Mouse (Mus musculus) kidney, postnatal 14 days (tissue): Measurements from ENCODE around the gene Pip5k1c.
A peak's percentile ranks its signal among the peaks of the same experiment; 100 is the strongest.

Experiments
- DNase-seq: peaks from one replicate; pipeline ENCODE4 v3.0.0; 2022; ENCODE audit warnings: mixed read lengths

The Pip5k1c gene

GRCm38 (mm10) chr10:81292554-81293333 is at the start of gene Pip5k1c:
Gene Pip5k1c (plus strand): TSS chr10:81292963.
- DNase-seq, result peak; percentile 100

GRCm38 (mm10) chr10:81244146-81244545 is 48.6 kb upstream of the Pip5k1c start:
- DNase-seq, result no peak

DNA sequence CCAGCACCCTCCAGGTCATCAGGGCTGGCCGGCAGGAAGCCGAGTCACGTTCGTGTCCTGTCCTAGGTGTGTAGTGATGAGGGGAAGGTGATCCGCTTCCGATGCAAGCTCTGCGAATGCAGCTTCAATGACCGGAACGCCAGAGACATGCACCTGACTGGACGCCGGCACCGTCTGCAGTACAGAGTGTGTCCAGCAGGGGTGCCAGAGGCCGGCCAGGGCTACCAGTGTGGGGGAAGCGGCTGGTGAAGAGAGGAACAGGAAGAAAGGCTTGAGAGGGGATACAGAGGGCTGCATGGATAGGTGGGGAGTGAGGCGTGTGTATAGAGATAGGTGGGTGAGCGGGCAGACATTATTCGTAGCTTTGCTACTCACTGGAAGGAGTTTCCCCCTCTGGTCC is 48.2 kb upstream of the Pip5k1c start:
- DNase-seq, result peak; percentile 83

- DNase-seq, result no peak
Measured at GRCm38 (mm10) chr10:81245166-81245565, 47.6 kb upstream of the Pip5k1c start.

DNA sequence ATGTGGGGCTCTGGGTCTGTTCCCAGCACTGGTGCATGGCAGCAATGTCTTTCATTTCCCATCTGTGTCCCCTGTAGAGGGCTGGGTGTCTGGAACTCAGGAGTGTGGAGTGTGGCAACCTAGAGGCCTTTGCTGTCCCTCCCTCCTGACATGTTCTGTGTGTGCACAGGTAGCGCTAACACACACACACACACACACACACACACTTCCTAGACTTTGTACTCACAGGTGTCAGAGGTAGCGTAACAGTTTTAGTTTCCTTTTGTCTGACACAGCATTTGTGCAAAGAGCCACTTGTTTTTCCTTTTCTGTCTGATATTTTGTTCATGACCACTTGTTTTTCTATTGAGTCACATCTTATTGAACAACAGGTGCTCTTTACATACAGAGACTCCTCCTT is 45.0 kb upstream of the Pip5k1c start:
- no peak for DNase-seq

DNA sequence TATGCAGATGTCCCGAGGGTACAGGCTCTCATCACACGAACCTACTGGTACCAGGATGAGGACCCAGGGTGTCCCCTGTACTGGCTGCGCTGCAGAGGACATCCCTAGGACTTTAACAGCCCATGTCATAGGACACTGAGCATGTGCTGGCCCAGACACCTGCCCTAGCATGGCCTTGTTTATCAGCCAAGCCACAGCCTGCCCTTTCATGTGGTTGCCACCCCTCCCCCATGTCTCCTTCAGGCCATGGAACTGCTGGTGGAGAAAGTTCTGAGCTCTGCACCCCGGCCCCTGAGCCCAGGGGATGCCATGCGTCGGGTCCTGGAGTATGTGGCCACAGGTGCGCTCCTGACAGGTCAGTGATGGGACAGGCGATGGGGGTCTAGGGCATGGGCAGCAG is 43.3 kb upstream of the Pip5k1c start:
- DNase-seq, result no peak

DNA sequence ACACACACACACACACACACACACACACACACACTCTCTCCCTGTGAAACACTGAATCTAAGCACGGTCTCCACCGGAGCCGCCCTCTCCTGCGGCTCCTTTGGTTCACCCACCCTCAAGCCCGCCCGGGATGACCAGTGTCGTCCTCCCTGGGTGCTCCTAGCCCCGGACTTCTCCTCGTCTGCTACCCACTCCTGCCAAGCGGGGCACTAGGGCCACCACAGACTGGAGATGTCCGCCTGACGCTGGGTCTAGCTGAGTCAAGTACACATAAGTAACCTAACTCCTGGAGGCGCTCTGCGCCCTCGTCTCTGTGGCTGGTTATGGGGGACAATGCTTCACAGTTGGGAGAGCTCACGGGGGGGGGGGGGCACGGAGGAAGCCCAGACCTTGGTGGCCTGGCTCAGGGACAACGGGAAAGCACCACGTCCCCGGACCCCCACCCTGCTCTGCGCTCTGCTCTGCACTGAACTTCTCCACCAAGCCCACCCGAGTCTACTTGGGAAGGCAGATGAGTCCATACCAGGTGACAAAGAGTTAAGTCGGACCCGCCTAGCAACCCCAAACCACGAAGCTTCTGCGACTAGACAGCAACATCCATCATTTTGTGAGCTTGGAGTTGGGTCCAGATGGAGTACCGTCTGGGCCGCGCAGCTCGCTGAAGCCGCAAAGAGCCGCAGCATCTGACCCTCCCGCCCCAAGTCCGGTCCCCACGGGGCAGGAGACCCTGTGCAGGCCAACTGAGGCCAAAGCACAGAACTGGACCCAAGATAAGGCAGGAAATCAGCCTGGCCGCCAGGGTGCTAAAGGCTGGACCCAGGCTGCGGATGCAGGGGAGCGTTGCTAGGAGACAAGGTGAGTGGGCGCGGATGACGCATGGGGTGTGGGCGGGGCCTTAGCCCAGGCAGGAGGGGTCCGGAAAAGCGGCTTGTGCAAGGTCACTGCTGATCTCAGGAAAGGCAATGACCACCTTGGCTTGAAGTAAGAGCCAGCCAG is 40.0 kb upstream of the Pip5k1c start, which contains the start of gene Matk:
TSS of gene Matk (plus strand) at position 512 of the 996 bp plus-strand sequence.
- peak; percentile 66 for DNase-seq

- no peak for DNase-seq
Measured at GRCm38 (mm10) chr10:81254886-81255285, 37.9 kb upstream of the Pip5k1c start.

DNA sequence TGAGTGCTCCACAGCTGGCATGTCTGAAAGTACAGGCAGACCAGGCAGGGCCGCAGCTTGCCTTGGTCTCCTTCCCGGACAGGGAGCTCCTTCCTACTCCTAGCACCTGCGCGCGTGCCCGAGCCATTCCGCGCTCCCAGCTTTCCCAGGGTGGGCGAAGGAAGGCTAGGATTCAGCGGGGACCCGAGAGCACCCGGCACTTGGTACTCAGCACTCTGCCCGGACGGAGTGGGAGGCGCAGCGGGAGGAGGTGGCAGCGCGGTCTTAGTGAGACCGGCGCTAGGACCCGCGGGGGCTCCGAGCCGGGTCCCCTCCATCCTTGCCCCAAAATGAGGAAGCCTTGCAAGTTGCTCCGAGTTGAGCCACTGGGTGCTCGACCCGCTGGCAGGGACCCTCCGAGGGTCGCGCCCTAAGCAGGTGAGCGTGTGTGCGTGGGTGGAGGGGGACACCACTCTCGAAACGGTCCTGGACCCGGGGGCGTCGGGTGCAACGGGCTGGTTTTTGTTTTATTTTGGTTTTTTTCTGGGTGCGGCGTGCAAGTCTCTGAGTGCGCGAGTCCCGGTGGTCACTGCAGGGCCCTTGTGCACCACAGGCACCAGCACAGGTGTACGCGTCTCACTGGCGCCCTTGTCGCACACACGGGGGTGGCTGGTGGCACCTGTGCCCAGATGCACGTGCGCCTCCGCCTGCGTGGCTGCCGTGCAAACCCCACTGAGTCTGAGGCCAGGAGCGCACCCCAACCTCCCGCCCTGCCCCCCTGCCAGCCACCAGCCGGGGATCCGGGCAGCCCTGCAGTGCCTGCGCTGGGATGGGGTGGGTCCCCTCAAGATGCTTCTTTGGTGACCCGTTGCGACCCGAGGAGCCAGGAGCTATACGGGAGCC is 35.4 kb upstream of the Pip5k1c start:
- no peak for DNase-seq

DNA sequence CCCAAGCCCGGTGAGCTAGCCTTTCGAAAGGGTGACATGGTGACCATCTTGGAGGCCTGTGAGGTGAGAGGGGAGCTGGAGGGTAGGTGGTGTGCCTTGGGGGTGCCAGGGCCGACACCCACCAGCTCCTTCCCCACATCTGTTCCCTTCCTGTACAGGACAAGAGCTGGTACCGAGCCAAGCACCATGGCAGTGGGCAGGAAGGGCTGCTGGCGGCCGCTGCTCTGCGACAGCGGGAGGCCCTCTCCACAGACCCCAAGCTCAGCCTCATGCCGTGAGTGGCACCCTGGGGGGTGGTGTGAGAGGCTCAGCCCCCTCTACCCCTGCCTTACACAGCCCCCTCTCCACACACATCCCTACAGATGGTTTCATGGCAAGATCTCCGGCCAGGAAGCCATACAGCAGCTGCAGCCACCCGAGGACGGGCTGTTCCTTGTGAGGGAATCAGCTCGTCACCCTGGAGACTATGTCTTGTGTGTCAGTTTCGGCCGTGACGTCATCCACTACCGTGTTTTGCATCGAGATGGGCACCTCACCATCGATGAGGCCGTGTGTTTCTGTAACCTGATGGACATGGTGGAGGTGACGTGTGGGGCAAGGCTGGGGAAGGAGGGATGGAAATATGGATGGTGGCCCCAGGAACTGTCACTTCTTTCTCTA is 33.4 kb upstream of the Pip5k1c start:
- DNase-seq, result no peak

GRCm38 (mm10) chr10:81261025-81261424 is 31.7 kb upstream of the Pip5k1c start:
- DNase-seq, result no peak

- DNase-seq, result no peak
Measured at GRCm38 (mm10) chr10:81265540-81265939, 27.2 kb upstream of the Pip5k1c start.

- peak; percentile 98 for DNase-seq
Measured at GRCm38 (mm10) chr10:81266211-81267105, 26.3 kb upstream of the Pip5k1c start, which contains the start of the genes Mrpl54 and Apba3. Gene Mrpl54 (minus strand): TSS chr10:81266934. Gene Apba3 (plus strand): TSS chr10:81266960.

DNA sequence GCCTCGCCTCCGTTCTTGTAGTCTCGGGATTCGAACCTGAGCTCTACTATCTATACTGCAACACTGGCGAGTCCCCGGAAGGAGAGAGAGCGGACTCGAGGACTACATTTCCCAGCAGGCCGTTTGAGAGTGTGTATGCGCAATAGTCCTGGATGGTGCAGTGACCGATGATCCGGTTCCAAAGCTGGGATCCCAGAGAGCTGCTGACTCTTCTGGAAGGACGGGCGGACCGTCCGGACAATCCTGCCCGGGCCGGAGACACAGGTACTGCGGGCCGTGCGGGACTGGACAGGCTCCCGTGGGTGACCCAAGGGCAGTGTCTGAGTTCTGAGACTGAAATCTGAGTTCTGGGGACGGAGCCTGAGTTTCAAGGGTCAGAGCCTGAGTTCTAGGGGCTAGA is 24.7 kb upstream of the Pip5k1c start:
- DNase-seq, result peak; percentile 93

DNA sequence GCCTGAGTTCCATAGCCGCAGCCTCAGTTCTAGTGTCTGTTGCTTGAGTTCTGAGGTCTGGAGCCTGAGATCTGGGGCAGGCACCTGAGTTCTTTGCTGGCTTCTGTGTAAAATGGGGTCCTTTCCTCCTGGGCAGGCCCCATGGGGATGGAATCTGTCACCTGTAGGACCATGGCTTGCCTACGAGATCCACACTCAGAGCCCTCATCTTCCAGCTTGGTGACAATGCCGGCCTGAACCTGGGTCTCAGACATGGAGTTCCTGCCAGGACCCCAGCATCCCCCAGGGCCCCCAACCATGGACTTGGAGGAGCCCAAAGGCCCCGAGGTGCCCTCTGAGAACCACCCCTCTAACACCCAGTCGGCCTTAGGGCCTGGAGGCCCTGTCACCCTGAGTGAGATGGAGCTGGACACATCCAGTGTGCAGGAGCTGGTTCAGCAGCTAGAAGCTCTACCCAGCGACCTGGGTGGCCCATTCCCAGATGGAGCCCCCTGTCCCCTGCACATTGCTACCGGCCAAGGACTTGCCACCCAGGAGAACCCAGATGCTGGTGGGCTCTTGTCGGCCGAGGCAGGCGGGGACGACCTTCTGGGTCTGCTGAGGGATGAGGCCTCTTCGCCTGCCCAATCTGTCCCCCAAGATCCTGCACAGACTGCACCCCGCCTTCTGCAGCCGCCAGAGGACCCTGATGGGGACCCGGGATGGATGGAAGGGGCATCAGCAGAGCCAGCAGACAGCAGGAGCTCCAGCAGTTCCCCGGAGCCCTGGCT is 23.9 kb upstream of the Pip5k1c start:
- no peak for DNase-seq

DNA sequence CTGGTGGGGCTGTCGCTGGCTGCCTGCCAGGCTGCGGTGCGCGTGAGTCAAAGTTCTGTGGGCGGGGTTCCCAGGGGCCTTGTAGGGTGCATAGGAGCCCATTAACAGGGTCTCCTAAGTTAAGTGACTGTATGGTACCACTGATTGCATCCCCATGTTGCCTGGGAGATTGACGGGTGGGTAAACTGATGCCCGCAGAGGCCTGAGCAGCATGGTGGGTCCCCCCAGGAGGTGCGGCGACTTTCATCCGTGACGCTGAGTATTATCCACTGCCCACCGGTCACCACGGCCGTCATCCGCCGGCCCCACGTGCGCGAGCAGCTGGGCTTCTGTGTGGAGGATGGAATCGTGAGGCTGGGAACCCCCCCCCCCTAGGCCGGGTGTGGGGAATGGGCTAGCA is 20.4 kb upstream of the Pip5k1c start:
- no peak for DNase-seq

- no peak for DNase-seq
Measured at GRCm38 (mm10) chr10:81273842-81274241, 18.9 kb upstream of the Pip5k1c start.

DNA sequence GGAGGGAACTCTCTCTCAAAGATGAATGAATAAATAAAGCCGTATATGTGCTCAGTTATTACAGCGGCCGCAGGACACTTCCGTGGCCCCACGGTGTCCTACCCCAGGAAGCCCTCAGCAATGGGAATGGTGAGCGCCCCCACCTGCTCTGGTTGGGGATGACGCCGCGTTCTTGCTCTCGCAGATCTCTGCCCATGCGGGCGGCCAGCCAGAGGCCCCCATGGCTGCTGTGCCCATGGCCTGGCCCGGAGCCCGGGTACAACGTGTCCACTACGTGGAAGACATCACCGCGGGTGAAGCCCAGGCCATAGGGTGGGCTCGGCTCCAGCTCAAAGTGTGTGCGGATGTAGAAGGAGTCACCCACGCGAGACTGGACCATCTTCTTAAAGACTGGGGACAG is 15.1 kb upstream of the Pip5k1c start:
- no peak for DNase-seq

GRCm38 (mm10) chr10:81279496-81279895 is 13.3 kb upstream of the Pip5k1c start:
- DNase-seq, result no peak

- no peak for DNase-seq
Measured at GRCm38 (mm10) chr10:81284189-81284588, 8.6 kb upstream of the Pip5k1c start.
